Mouse (Mus musculus) limb, embryonic 11.5 days (tissue): ENCODE measurements around the gene Gm21865. TPM values are rescaled to one million over a fixed set of nuclear protein-coding genes. Genes with fewer than 3 reads are reported as not detected.
"Not testable (repeated sequence)": the region's sequence is repeated elsewhere in the genome, so short reads cannot be mapped to it uniquely, and the experiment has no call there.

ENCODE experiments used
- ATAC-seq: fragments of 200-750 bp; cut with Nextera tagmentation; 2 replicates; pipeline ENCODE4 v1.8.0; 2017; ENCODE audit warnings: low read depth; ENCODE audit not compliant: insufficient number of reproducible peaks, low FRiP score, low TSS enrichment
- DNase-seq: peaks from one replicate; pipeline ENCODE4 v3.0.0-alpha.2; 2015; ENCODE audit warnings: low spot score
- H3K27ac ChIP-seq: fragments of 300-500 bp; sonication (generic); replicated peaks from 2 replicates; pipeline ENCODE4 v1.5.1; 2014; ENCODE audit warnings: low read depth, mild to moderate bottlenecking, low read length
- H3K27me3 ChIP-seq: fragments of 300-500 bp; sonication (generic); 2 replicates; pipeline ENCODE4 v1.6.1; 2014; ENCODE audit warnings: mild to moderate bottlenecking, low read length, mixed read lengths; ENCODE audit not compliant: control insufficient read depth, insufficient read depth
- H3K36me3 ChIP-seq: fragments of 300-500 bp; sonication (generic); 2 replicates; pipeline ENCODE4 v1.6.1; 2014; ENCODE audit warnings: mild to moderate bottlenecking, low read length, moderate library complexity, mixed read lengths; ENCODE audit not compliant: control insufficient read depth, insufficient read depth
- H3K4me1 ChIP-seq: fragments of 300-500 bp; sonication (generic); 2 replicates; pipeline ENCODE4 v1.6.1; 2014; ENCODE audit warnings: low read length, mixed read lengths; ENCODE audit not compliant: control insufficient read depth, insufficient read depth
- H3K4me2 ChIP-seq: fragments of 300-500 bp; sonication (generic); 2 replicates; pipeline ENCODE4 v1.6.1; 2014; ENCODE audit warnings: low read depth, mild to moderate bottlenecking, moderate library complexity; ENCODE audit not compliant: severe bottlenecking
- H3K4me3 ChIP-seq: fragments of 300-500 bp; sonication (generic); 2 replicates; pipeline ENCODE4 v1.5.1; 2014; ENCODE audit warnings: low read depth, low read length
- H3K9ac ChIP-seq: fragments of 300-500 bp; sonication (generic); 2 replicates; pipeline ENCODE4 v1.6.1; 2014; ENCODE audit warnings: mild to moderate bottlenecking, low read length
- H3K9me3 ChIP-seq: fragments of 300-500 bp; sonication (generic); 2 replicates; pipeline ENCODE4 v1.6.1; 2016; ENCODE audit warnings: low read length; ENCODE audit not compliant: control insufficient read depth
- WGBS: fragments of 180-500 bp; shearing (Covaris S2); extraction: QIAGEN DNeasy Blood & Tissue Kit; methylation state at CpG from one replicate; pipeline ENCODE4 v1.1.7; 2014; 5-methylcytosine and 5-hydroxymethylcytosine counted together
- polyA plus RNA-seq: library from polyadenylated mRNA; unstranded; fragments of >200 nt; fragmentation: Nextera tagmentation; extraction: Ambion mirVana; gene quantifications from 2 replicates; pipeline ENCODE4 v1.2.1, GENCODE M21; 2014

Gene Gm21865
- not detected in 2 replicates for polyA plus RNA-seq

GRCm38 (mm10) chrY:40316803-40317202 lies at the start of gene Gm21865:
Gm21865 (minus strand) TSS chrY:40316903.
- ATAC-seq, H3K9ac ChIP-seq: not testable (repeated sequence)
- no CpG with 5 or more reads among the region's 7 CpGs for WGBS

More at GRCm38 (mm10) chrY:40316803-40317202, at the start of gene Gm21865:
- H3K4me3 ChIP-seq, H3K4me1 ChIP-seq, H3K27ac ChIP-seq, H3K27me3 ChIP-seq, DNase-seq, H3K9me3 ChIP-seq, H3K36me3 ChIP-seq, H3K4me2 ChIP-seq: not testable (repeated sequence)

Other genes with a start within 250 kb of the Gm21865 start
- gene Gm21882, start 64.6 kb upstream of the Gm21865 start, polyA plus RNA-seq, result not detected in 2 replicates